Mouse (Mus musculus) neural tube, embryonic 11.5 days (tissue): ENCODE results near the gene Pxn. TPM values are rescaled to one million over a fixed set of nuclear protein-coding genes. Genes with fewer than 3 reads are reported as not detected.
A peak's percentile ranks its signal among the peaks of the same experiment; 100 is the strongest.

Experiments used
- ATAC-seq: fragments of 200-750 bp; cut with Nextera tagmentation; 2 replicates; pipeline ENCODE4 v1.8.0; 2017; ENCODE audit warnings: moderate number of reproducible peaks, mild to moderate bottlenecking, moderate TSS enrichment, moderate library complexity; ENCODE audit not compliant: insufficient read depth, low FRiP score, low TSS enrichment
- DNase-seq: peaks from one replicate; pipeline ENCODE4 v3.0.0-alpha.2; 2015; ENCODE audit warnings: low spot score
- H3K27ac ChIP-seq: fragments of 300-500 bp; sonication (generic); 2 replicates; pipeline ENCODE4 v1.5.1; 2014; ENCODE audit warnings: low read depth, mild to moderate bottlenecking, low read length
- H3K27me3 ChIP-seq: fragments of 300-500 bp; sonication (generic); 2 replicates; pipeline ENCODE4 v1.6.1; 2014; ENCODE audit warnings: mild to moderate bottlenecking, low read length, mixed read lengths; ENCODE audit not compliant: control insufficient read depth, insufficient read depth
- H3K36me3 ChIP-seq: fragments of 300-500 bp; sonication (generic); 2 replicates; pipeline ENCODE4 v1.6.1; 2014; ENCODE audit warnings: mild to moderate bottlenecking, low read length, moderate library complexity, mixed read lengths; ENCODE audit not compliant: control insufficient read depth, insufficient read depth
- H3K4me1 ChIP-seq: fragments of 300-500 bp; sonication (generic); 2 replicates; pipeline ENCODE4 v1.6.1; 2014; ENCODE audit warnings: low read length, mixed read lengths; ENCODE audit not compliant: control insufficient read depth, insufficient read depth
- H3K4me2 ChIP-seq: fragments of 300-500 bp; sonication (generic); 2 replicates; pipeline ENCODE4 v1.6.1; 2014; ENCODE audit warnings: low read depth, mild to moderate bottlenecking, moderate library complexity
- H3K4me3 ChIP-seq: fragments of 300-500 bp; sonication (generic); 2 replicates; pipeline ENCODE4 v1.5.1; 2014; ENCODE audit warnings: low read depth, low read length
- H3K9ac ChIP-seq: fragments of 300-500 bp; sonication (generic); 2 replicates; pipeline ENCODE4 v1.6.1; 2014; ENCODE audit warnings: mild to moderate bottlenecking, low read length
- H3K9me3 ChIP-seq: fragments of 300-500 bp; sonication (generic); 2 replicates; pipeline ENCODE4 v1.6.1; 2016; ENCODE audit warnings: low read length; ENCODE audit not compliant: control insufficient read depth
- WGBS: fragments of 180-500 bp; shearing (Covaris S2); extraction: QIAGEN DNeasy Blood & Tissue Kit; methylation state at CpG from one replicate; pipeline ENCODE4 v1.1.7; 2014; 5-methylcytosine and 5-hydroxymethylcytosine counted together
- polyA plus RNA-seq: library from polyadenylated mRNA; unstranded; fragments of >200 nt; fragmentation: Nextera tagmentation; extraction: Ambion mirVana; gene quantifications from 2 replicates; pipeline ENCODE4 v1.2.1, GENCODE M21; 2014

Pxn gene
- polyA plus RNA-seq, 1 experiment from 2014 or later, result 13.3 TPM

GRCm38 (mm10) chr5:115474174-115474828 is 32.2 kb upstream of the Pxn start:
- no peaks in the 10 kb centered on the region for H3K36me3 ChIP-seq
- H3K9ac ChIP-seq, result no peak overlapping the region
- ATAC-seq, result no peak
- no peak overlapping the region for H3K4me3 ChIP-seq
- no peaks in the 10 kb centered on the region for H3K9me3 ChIP-seq
- no peak for DNase-seq
- no peak overlapping the region for H3K4me2 ChIP-seq
- 80% methylated on average over 22 of the region's 22 CpGs for WGBS
- H3K27ac ChIP-seq, result no peak overlapping the region
- H3K27me3 ChIP-seq, result no peaks in the 10 kb centered on the region; the same call in 1 of the 2 replicates
- H3K4me1 ChIP-seq, result 0 out of 2 replicates have a peak, but pooled peaks cover 2% of the 10 kb centered on the region

GRCm38 (mm10) chr5:115475337-115476106 is 31.0 kb upstream of the Pxn start:
- Histone ChIP-seq H3K4me1 (peaks cover 5% of the 10 kb centered on the region; the same call in 1 of the 2 replicates), H3K36me3 (no peaks in the 10 kb centered on the region), H3K4me3 (peak overlapping the region; percentile 29), H3K9me3 (no peaks in the 10 kb centered on the region), H3K27me3 (peaks cover 5% of the 10 kb centered on the region), H3K9ac (peak overlapping the region; percentile 41), H3K4me2 (peak overlapping the region; percentile 46), H3K27ac (no peak overlapping the region)
- DNase-seq (peak; percentile 68), ATAC-seq (0 out of 2 replicates have a peak, but pooled peaks have one; percentile 27)
- WGBS, result 19% methylated on average over 22 of the region's 22 CpGs

GRCm38 (mm10) chr5:115476107-115476727 is 30.3 kb upstream of the Pxn start:
- WGBS, result 35% methylated on average over 12 of the region's 12 CpGs
- peak; percentile 9 for DNase-seq
- H3K27me3 ChIP-seq, result peaks cover 5% of the 10 kb centered on the region
- no peak overlapping the region for H3K27ac ChIP-seq
- peaks cover 3% of the 10 kb centered on the region; the same call in 1 of the 2 replicates for H3K4me1 ChIP-seq
- 0 out of 2 replicates have a peak overlapping the region, but pooled peaks have one; percentile 26 for H3K9ac ChIP-seq
- peak overlapping the region; percentile 29 for H3K4me3 ChIP-seq
- no peaks in the 10 kb centered on the region for H3K9me3 ChIP-seq
- H3K36me3 ChIP-seq, result no peaks in the 10 kb centered on the region
- ATAC-seq, result no peak
- peak overlapping the region; percentile 46 for H3K4me2 ChIP-seq

DNA sequence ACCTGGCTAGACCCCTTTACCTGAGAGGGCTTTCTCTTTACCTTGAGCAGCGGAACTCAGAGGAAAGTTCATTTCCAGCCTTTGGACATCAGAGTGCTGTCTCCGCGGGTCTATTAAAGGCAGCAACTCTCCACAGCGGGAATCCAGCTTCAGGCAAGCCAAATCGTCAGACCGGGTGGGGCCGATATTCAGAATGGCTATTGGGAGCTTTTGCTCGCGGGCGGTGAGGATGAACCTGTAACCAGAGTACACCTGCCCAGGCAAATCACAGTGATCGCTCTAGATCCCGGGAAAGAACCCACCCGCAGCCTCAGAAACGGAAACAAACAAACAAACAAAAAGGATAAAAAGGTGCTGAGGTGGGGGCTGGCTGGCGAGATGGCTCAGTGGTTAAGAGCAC is 26.9 kb upstream of the Pxn start:
- Histone ChIP-seq H3K9ac (no peak overlapping the region), H3K4me3 (no peak overlapping the region), H3K27ac (no peak overlapping the region), H3K27me3 (peaks cover 13% of the 10 kb centered on the region), H3K4me1 (peaks cover 8% of the 10 kb centered on the region; the same call in 1 of the 2 replicates), H3K9me3 (no peaks in the 10 kb centered on the region), H3K4me2 (no peak overlapping the region), H3K36me3 (no peaks in the 10 kb centered on the region)
- DNase-seq (no peak), ATAC-seq (no peak)
- WGBS, result 37% methylated on average over 15 of the region's 15 CpGs

DNA sequence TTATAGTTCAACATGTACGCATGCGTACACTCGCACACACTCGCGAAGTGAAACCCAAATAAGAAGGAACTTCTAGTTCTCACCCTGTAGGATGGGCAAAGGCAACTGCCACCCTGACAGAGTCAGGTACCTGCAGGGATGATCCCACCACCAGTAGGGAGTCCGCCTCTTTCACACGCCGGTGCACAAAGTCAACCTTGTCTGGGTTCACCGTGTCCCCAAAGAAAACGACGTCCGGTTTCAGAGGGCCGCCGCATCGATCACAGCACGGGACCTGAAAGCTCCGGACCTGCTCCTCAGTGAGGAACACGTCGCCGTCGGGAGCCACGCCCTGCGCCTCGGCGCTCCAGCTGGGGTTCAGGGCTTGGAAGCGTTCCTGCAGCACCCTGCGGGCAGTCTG is 26.4 kb upstream of the Pxn start:
- Histone ChIP-seq H3K9ac (peak overlapping the region; percentile 35; the same call in 1 of the 2 replicates), H3K27me3 (peaks cover 13% of the 10 kb centered on the region)

GRCm38 (mm10) chr5:115482390-115483265 is 23.8 kb upstream of the Pxn start:
- Histone ChIP-seq H3K9ac (no peak overlapping the region; the same call in 1 of the 2 replicates), H3K9me3 (no peaks in the 10 kb centered on the region), H3K36me3 (no peaks in the 10 kb centered on the region), H3K27ac (no peak overlapping the region), H3K4me2 (peak overlapping the region; percentile 22), H3K4me1 (peaks cover 8% of the 10 kb centered on the region; the same call in 1 of the 2 replicates), H3K27me3 (peaks cover 13% of the 10 kb centered on the region), H3K4me3 (peak overlapping the region; percentile 1; the same call in 1 of the 2 replicates)
- 18% methylated on average over 38 of the region's 38 CpGs for WGBS
- DNase-seq, result no peak
- ATAC-seq, result no peak

More for the DNA sequence above, 26.4 kb upstream of the Pxn start:
- no peak overlapping the region for H3K27ac ChIP-seq
- WGBS, result 21% methylated on average over 27 of the region's 27 CpGs
- ATAC-seq (no peak), DNase-seq (no peak)
- no peak overlapping the region for H3K4me3 ChIP-seq
- peaks cover 8% of the 10 kb centered on the region; the same call in 1 of the 2 replicates for H3K4me1 ChIP-seq
- no peaks in the 10 kb centered on the region for H3K36me3 ChIP-seq
- peak overlapping the region; percentile 27 for H3K4me2 ChIP-seq
- H3K9me3 ChIP-seq, result no peaks in the 10 kb centered on the region

GRCm38 (mm10) chr5:115483385-115483784 is 23.1 kb upstream of the Pxn start:
- no peaks in the 10 kb centered on the region for H3K36me3 ChIP-seq
- no peak overlapping the region for H3K27ac ChIP-seq
- H3K4me3 ChIP-seq, result no peak overlapping the region
- no peaks in the 10 kb centered on the region for H3K9me3 ChIP-seq
- H3K9ac ChIP-seq, result no peak overlapping the region
- H3K27me3 ChIP-seq, result peaks cover 13% of the 10 kb centered on the region
- H3K4me1 ChIP-seq, result peaks cover 8% of the 10 kb centered on the region; the same call in 1 of the 2 replicates
- DNase-seq (no peak), ATAC-seq (no peak)
- H3K4me2 ChIP-seq, result peak overlapping the region; percentile 22; the same call in 1 of the 2 replicates
- WGBS, result 22% methylated on average over 6 of the region's 6 CpGs
